Mouse (Mus musculus) C2C12 (cell line): ENCODE measurements around the gene Grin3a. TPM values are rescaled to one million over a fixed set of nuclear protein-coding genes. Genes with fewer than 3 reads are reported as not detected.

ENCODE experiments used
- H3K27me3 ChIP-seq: one replicate; pipeline ENCODE4 v1.6.1; 2011; ENCODE audit not compliant: control insufficient read depth, insufficient read depth, insufficient read length
- H3K36me3 ChIP-seq: one replicate; pipeline ENCODE4 v1.6.1; 2011; ENCODE audit not compliant: control insufficient read depth, insufficient read depth
- H3K4me3 ChIP-seq: one replicate; pipeline ENCODE4 v1.5.1; 2011; ENCODE audit warnings: mild to moderate bottlenecking, control low read depth; ENCODE audit not compliant: poor library complexity, insufficient read depth, severe bottlenecking
- H3K79me2 ChIP-seq: one replicate; pipeline ENCODE4 v1.6.1; 2011; ENCODE audit not compliant: control insufficient read depth, insufficient read depth
- H3K79me3 ChIP-seq: one replicate; pipeline ENCODE4 v1.6.1; 2011; ENCODE audit warnings: low read depth, control low read depth
- H3ac ChIP-seq: one replicate; pipeline ENCODE3; 2011; ENCODE audit warnings: low read depth; ENCODE audit not compliant: control insufficient read depth, insufficient read length
- CEBPB ChIP-seq: IDR thresholded peaks from one replicate; pipeline ENCODE4 v1.6.1; 2011; ENCODE audit warnings: low read depth, mild to moderate bottlenecking, control low read depth, moderate library complexity
- CTCF ChIP-seq: IDR thresholded peaks from one replicate; pipeline ENCODE4 v1.5.1; 2011; ENCODE audit not compliant: control insufficient read depth, insufficient read depth, insufficient read length
- FOSL1 ChIP-seq: IDR thresholded peaks from one replicate; pipeline ENCODE4 v1.8.0; 2011; ENCODE audit warnings: mild to moderate bottlenecking, low read length; ENCODE audit not compliant: poor library complexity, insufficient read depth, severe bottlenecking
- MAX ChIP-seq: IDR thresholded peaks from one replicate; pipeline ENCODE4 v1.6.1; 2011; ENCODE audit warnings: mild to moderate bottlenecking, control low read depth
- MYOD1 ChIP-seq: IDR thresholded peaks from one replicate; pipeline ENCODE4 v1.6.1; 2011; ENCODE audit warnings: low read depth; ENCODE audit not compliant: control insufficient read depth, insufficient read length
- MYOG ChIP-seq: IDR thresholded peaks from one replicate; pipeline ENCODE4 v1.6.1; 2011; ENCODE audit not compliant: control insufficient read depth, insufficient read length; ENCODE audit errors: extremely low read depth
- USF1 ChIP-seq: IDR thresholded peaks from one replicate; pipeline ENCODE4 v1.6.1; 2011; ENCODE audit warnings: low read depth, mild to moderate bottlenecking, control low read depth, moderate library complexity
- long read RNA-seq, 2 experiments: library from polyadenylated mRNA; unstranded; transcript quantifications; one replicate each; pipeline ENCODE4 v2.0.0; 2019 to 2020
- polyA plus RNA-seq: library from polyadenylated mRNA; unstranded; fragments of >200 nt; fragmentation: generic; extraction: Trizol; gene quantifications from one replicate; pipeline ENCODE4 v1.2.1, GENCODE M21; 2012; ENCODE audit warnings: missing spikeins

Grin3a gene
- polyA plus RNA-seq, result 0.01 TPM
- long read RNA-seq, experiment 1, result 0 reads
- long read RNA-seq, experiment 2, result 0 reads

GRCm38 (mm10) chr4:49845612-49845985 is at the start of gene Grin3a:
Grin3a (minus strand) TSS chr4:49845744.
- no peaks in the 10 kb centered on the region for H3K79me2 ChIP-seq
- no peak for TF ChIP-seq CEBPB
- no peak for TF ChIP-seq USF1
- no peaks in the 10 kb centered on the region for H3K79me3 ChIP-seq
- no peak within 1 kb of the TSS for H3ac ChIP-seq
- no peaks in the 10 kb centered on the region for H3K36me3 ChIP-seq
- no peak within 1 kb of the TSS for H3K4me3 ChIP-seq
- H3K27me3 ChIP-seq, result no peaks in the 10 kb centered on the region

GRCm38 (mm10) chr4:49891835-49892301 is 46.3 kb upstream of the Grin3a start:
- no peaks in the 10 kb centered on the region for H3K27me3 ChIP-seq
- no peak overlapping the region for H3ac ChIP-seq
- no peaks in the 10 kb centered on the region for H3K79me3 ChIP-seq
- H3K36me3 ChIP-seq, result no peaks in the 10 kb centered on the region
- TF ChIP-seq MYOD1 (no peak), USF1 (no peak), MAX (no peak), FOSL1 (no peak), CTCF (no peak)
- H3K79me2 ChIP-seq, result no peaks in the 10 kb centered on the region
- H3K4me3 ChIP-seq, result no peak overlapping the region

GRCm38 (mm10) chr4:49877084-49877483 is 31.5 kb upstream of the Grin3a start:
- no peak overlapping the region for H3K4me3 ChIP-seq
- no peak for TF ChIP-seq MYOG
- TF ChIP-seq CTCF, result no peak
- TF ChIP-seq USF1, result no peak
- no peak for TF ChIP-seq FOSL1
- TF ChIP-seq MYOD1, result no peak
- no peak for TF ChIP-seq CEBPB
- TF ChIP-seq MAX, result no peak
- H3K79me2 ChIP-seq, result no peaks in the 10 kb centered on the region
- H3K36me3 ChIP-seq, result no peaks in the 10 kb centered on the region
- no peaks in the 10 kb centered on the region for H3K27me3 ChIP-seq
- H3ac ChIP-seq, result no peak overlapping the region
- no peaks in the 10 kb centered on the region for H3K79me3 ChIP-seq

GRCm38 (mm10) chr4:49860611-49861010 is 15.1 kb upstream of the Grin3a start:
- Histone ChIP-seq H3ac (no peak overlapping the region), H3K36me3 (no peaks in the 10 kb centered on the region)

GRCm38 (mm10) chr4:49844828-49845611 is 524 bp downstream of the Grin3a start:
- no peaks in the 10 kb centered on the region for H3K27me3 ChIP-seq
- H3K4me3 ChIP-seq, result no peak overlapping the region
- TF ChIP-seq MAX (no peak), FOSL1 (no peak), USF1 (no peak), CTCF (no peak), CEBPB (no peak), MYOD1 (no peak), MYOG (no peak)
- no peaks in the 10 kb centered on the region for H3K36me3 ChIP-seq
- no peaks in the 10 kb centered on the region for H3K79me3 ChIP-seq
- no peaks in the 10 kb centered on the region for H3K79me2 ChIP-seq
- H3ac ChIP-seq, result no peak overlapping the region

More at GRCm38 (mm10) chr4:49860611-49861010, 15.1 kb upstream of the Grin3a start:
- Histone ChIP-seq H3K79me2 (no peaks in the 10 kb centered on the region), H3K79me3 (no peaks in the 10 kb centered on the region), H3K4me3 (no peak overlapping the region), H3K27me3 (no peaks in the 10 kb centered on the region)
- TF ChIP-seq MAX (no peak), CEBPB (no peak), USF1 (no peak), MYOD1 (no peak), MYOG (no peak), FOSL1 (no peak), CTCF (no peak)
